Mouse (Mus musculus) forebrain, postnatal 0 days (tissue): ENCODE data around the gene Ldhb. TPM values are rescaled to one million over a fixed set of nuclear protein-coding genes. Genes with fewer than 3 reads are reported as not detected.

Source experiments
- ATAC-seq: fragments of 200-750 bp; cut with Nextera tagmentation; 2 replicates; pipeline ENCODE4 v1.8.0; 2017; ENCODE audit warnings: mild to moderate bottlenecking, moderate library complexity
- DNase-seq: peaks from one replicate; pipeline ENCODE4 v3.0.0-alpha.2; 2015
- H3K27ac ChIP-seq: fragments of 300-500 bp; sonication (generic); 2 replicates; pipeline ENCODE4 v1.5.1; 2014; ENCODE audit warnings: low read depth, mild to moderate bottlenecking, antibody characterized with exemption, low read length, moderate library complexity, mixed read lengths
- H3K27me3 ChIP-seq: fragments of 300-500 bp; sonication (generic); 2 replicates; pipeline ENCODE4 v1.6.1; 2014; ENCODE audit warnings: mild to moderate bottlenecking, low read length, mixed read lengths; ENCODE audit not compliant: insufficient read depth
- H3K36me3 ChIP-seq: fragments of 300-500 bp; sonication (generic); 2 replicates; pipeline ENCODE4 v1.6.1; 2014; ENCODE audit warnings: mild to moderate bottlenecking, moderate library complexity; ENCODE audit not compliant: insufficient read depth
- H3K4me1 ChIP-seq: fragments of 300-500 bp; sonication (generic); 2 replicates; pipeline ENCODE4 v1.6.1; 2014; ENCODE audit warnings: antibody characterized with exemption; ENCODE audit not compliant: insufficient read depth
- H3K4me2 ChIP-seq: fragments of 300-500 bp; sonication (generic); 2 replicates; pipeline ENCODE4 v1.6.1; 2014; ENCODE audit warnings: low read depth, mild to moderate bottlenecking, moderate library complexity
- H3K4me3 ChIP-seq: fragments of 300-500 bp; sonication (generic); 2 replicates; pipeline ENCODE4 v1.5.1; 2014; ENCODE audit warnings: low read depth, low read length, mixed read lengths
- H3K9ac ChIP-seq: fragments of 300-500 bp; sonication (generic); 2 replicates; pipeline ENCODE4 v1.6.1; 2014; ENCODE audit warnings: mild to moderate bottlenecking
- H3K9me3 ChIP-seq: fragments of 300-500 bp; sonication (generic); 2 replicates; pipeline ENCODE4 v1.6.1; 2016; ENCODE audit warnings: low read length
- CTCF ChIP-seq: sonication (generic); IDR thresholded peaks from 2 replicates; pipeline ENCODE4 v1.5.1; 2016; ENCODE audit warnings: antibody characterized with exemption, control low read depth, low read depth
- WGBS: fragments of 180-500 bp; shearing (Covaris S2); extraction: QIAGEN DNeasy Blood & Tissue Kit; methylation state at CpG from one replicate; pipeline ENCODE4 v1.1.7; 2014; 5-methylcytosine and 5-hydroxymethylcytosine counted together
- polyA plus RNA-seq: library from polyadenylated mRNA; unstranded; fragments of >200 nt; fragmentation: Nextera tagmentation; extraction: Ambion mirVana; gene quantifications from 2 replicates; pipeline ENCODE4 v1.2.1, GENCODE M21; 2015
- total RNA-seq: library from RNA; depleted of rRNA; stranded (reverse); fragments of >200 nt; gene quantifications from 2 replicates; pipeline ENCODE4 v1.2.3, GENCODE M21; 2014

Gene Ldhb
- total and polyA plus RNA-seq, 2 experiments from 2014 or later, result 158 to 426 TPM

DNA sequence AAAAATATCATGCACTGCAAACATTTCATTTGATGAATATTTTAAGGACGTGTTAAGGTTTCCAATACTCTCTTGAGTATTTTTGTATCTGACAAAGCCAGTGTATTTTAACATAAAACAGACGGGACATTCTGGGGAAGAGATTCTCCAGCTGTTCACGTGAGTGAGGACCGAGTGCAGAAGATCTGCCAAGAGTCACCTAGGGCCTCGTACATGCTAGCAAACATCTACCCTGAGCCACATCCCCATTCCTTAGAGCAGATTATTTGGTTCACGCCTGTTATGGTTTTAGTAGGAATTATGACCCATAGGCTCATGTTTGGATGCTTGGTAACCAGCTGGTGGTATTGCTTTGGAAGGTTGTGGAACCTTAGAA is 35.0 kb upstream of the Ldhb start:
- Histone ChIP-seq H3K27ac (no peak overlapping the region), H3K4me1 (no peaks in the 10 kb centered on the region), H3K9me3 (no peaks in the 10 kb centered on the region), H3K9ac (no peak overlapping the region), H3K4me3 (no peak overlapping the region), H3K27me3 (no peaks in the 10 kb centered on the region), H3K4me2 (no peak overlapping the region), H3K36me3 (no peaks in the 10 kb centered on the region)
- no peak for DNase-seq
- WGBS, result 86% methylated on average over 6 of the region's 6 CpGs
- no peak for TF ChIP-seq CTCF
- ATAC-seq, result no peak

DNA sequence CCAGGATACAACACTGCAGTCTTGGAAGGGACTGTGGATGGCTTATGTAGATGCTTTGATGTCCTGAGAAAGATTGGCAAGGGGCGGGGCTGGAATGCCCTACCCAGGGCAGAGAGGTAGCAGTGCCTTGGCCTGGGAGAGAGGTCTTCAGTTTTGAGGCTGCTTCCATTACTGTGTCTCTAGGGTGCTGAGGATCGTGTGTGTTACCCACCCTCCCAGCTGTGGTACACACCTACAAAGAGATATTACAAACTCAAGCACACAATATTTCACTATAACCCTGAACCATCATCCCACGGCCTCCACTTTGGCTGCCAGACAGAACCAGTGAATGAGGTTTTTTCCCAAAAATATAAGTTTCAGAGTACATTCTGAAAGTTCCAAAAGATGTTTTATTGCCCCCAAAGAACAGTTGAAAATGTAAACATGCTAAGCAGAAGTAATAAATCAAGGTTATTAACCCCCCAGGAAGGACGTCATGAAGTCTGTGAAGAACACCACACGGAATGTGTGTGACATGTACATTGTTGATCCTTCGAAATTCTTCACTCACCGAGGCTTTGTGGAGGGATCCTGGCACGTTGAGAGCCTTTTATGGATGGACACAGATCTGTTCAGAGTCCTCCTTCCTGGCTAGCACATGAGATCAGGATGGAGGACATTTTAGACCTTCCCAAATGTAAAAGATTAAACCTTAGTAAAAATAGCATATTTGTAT is 34.5 kb upstream of the Ldhb start:
- ATAC-seq (no peak), DNase-seq (no peak)
- Histone ChIP-seq H3K9me3 (no peaks in the 10 kb centered on the region), H3K4me2 (no peak overlapping the region), H3K4me1 (no peaks in the 10 kb centered on the region), H3K4me3 (no peak overlapping the region), H3K27ac (no peak overlapping the region), H3K36me3 (no peaks in the 10 kb centered on the region), H3K27me3 (no peaks in the 10 kb centered on the region), H3K9ac (no peak overlapping the region)
- 89% methylated on average over 8 of the region's 8 CpGs for WGBS
- TF ChIP-seq CTCF, result no peak

GRCm38 (mm10) chr6:142540561-142541160 is 32.9 kb upstream of the Ldhb start:
- 89% methylated on average over 10 of the region's 10 CpGs for WGBS
- H3K4me3 ChIP-seq, result no peak overlapping the region
- no peak overlapping the region for H3K4me2 ChIP-seq

GRCm38 (mm10) chr6:142540131-142540530 is 32.4 kb upstream of the Ldhb start:
- no peaks in the 10 kb centered on the region for H3K27me3 ChIP-seq
- no peaks in the 10 kb centered on the region for H3K9me3 ChIP-seq
- WGBS, result 92% methylated on average over 5 of the region's 5 CpGs
- no peak overlapping the region for H3K9ac ChIP-seq
- DNase-seq (no peak), ATAC-seq (no peak)
- no peaks in the 10 kb centered on the region for H3K4me1 ChIP-seq
- H3K4me3 ChIP-seq, result no peak overlapping the region
- no peaks in the 10 kb centered on the region for H3K36me3 ChIP-seq
- no peak for TF ChIP-seq CTCF
- no peak overlapping the region for H3K27ac ChIP-seq
- H3K4me2 ChIP-seq, result no peak overlapping the region

More at GRCm38 (mm10) chr6:142540561-142541160, 32.9 kb upstream of the Ldhb start:
- Histone ChIP-seq H3K9me3 (no peaks in the 10 kb centered on the region), H3K27ac (no peak overlapping the region), H3K4me1 (no peaks in the 10 kb centered on the region), H3K9ac (no peak overlapping the region), H3K36me3 (no peaks in the 10 kb centered on the region), H3K27me3 (no peaks in the 10 kb centered on the region)
- no peak for TF ChIP-seq CTCF
- DNase-seq (no peak), ATAC-seq (no peak)

DNA sequence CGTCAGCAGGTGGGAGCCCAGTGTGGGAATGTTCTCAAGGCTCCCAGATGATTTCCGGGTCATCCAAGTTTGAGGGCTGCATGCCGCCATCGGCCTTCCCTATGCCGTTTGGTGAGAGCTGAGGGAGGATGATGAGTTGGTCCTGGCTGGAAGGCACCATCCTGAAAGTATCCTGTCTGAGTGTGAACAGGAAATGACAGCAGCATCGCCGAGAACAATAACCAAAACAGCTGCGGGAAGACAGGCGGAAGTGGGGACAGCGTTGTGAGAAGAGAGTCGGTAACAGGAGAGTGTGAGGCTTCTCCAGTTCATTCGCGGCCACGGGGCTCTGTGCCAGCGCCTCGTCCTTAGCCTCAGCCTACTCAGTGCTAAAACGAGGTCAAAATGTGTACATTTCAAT is 30.7 kb upstream of the Ldhb start:
- WGBS, result 78% methylated on average over 17 of the region's 17 CpGs
- no peaks in the 10 kb centered on the region for H3K27me3 ChIP-seq
- DNase-seq (no peak), ATAC-seq (no peak)
- no peak overlapping the region for H3K4me2 ChIP-seq
- H3K27ac ChIP-seq, result no peak overlapping the region
- no peak overlapping the region for H3K9ac ChIP-seq
- no peaks in the 10 kb centered on the region for H3K4me1 ChIP-seq
- H3K9me3 ChIP-seq, result no peaks in the 10 kb centered on the region
- H3K4me3 ChIP-seq, result no peak overlapping the region
- TF ChIP-seq CTCF, result no peak
- H3K36me3 ChIP-seq, result no peaks in the 10 kb centered on the region

DNA sequence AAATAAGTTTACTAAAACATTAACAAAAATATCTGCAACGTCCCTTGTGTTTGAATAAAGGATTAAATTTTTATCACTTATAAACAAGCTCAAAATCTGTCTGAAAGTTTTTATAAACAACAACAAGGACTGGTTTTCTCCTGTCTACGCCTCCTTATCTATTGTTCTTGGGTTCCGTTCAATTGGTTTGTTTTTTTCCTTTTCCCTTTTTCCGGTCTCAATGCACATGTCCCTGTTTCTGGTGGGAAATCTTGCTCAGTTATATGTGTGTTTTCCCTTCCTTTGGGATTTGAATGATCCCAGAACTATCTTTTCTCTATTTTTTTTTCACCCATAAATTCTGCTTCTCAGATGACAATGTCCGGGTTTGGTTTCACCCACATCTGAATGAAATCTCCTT is 25.7 kb upstream of the Ldhb start:
- H3K27ac ChIP-seq, result no peak overlapping the region
- no peak overlapping the region for H3K4me2 ChIP-seq
- H3K4me1 ChIP-seq, result no peaks in the 10 kb centered on the region
- H3K9ac ChIP-seq, result no peak overlapping the region
- H3K36me3 ChIP-seq, result no peaks in the 10 kb centered on the region
- no peaks in the 10 kb centered on the region for H3K9me3 ChIP-seq
- H3K4me3 ChIP-seq, result no peak overlapping the region
- H3K27me3 ChIP-seq, result no peaks in the 10 kb centered on the region
- ATAC-seq (no peak), DNase-seq (no peak)
- TF ChIP-seq CTCF, result no peak
- WGBS, result 91% methylated on average over 5 of the region's 5 CpGs

DNA sequence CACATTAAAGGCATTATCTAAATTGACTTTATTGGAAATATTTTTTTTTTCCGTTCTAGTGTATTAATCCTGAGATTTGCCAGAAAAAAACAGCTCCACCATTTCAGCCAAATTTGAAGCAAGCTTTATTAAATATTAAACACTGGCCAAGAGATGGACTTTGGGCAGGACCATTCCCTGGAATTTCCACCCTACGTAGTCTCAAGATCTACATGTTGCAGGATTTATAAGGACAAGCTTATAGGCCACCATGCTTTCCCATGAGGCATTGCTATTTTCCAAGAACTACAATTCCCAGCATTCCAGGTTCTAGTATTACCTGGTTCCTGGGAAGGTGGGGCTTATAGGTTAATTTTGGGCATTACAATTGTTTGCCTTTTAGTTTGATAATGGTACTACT is 24.9 kb upstream of the Ldhb start:
- no peak for TF ChIP-seq CTCF
- Histone ChIP-seq H3K9ac (no peak overlapping the region), H3K4me3 (no peak overlapping the region), H3K9me3 (no peaks in the 10 kb centered on the region), H3K4me1 (no peaks in the 10 kb centered on the region), H3K27ac (no peak overlapping the region), H3K4me2 (no peak overlapping the region), H3K27me3 (no peaks in the 10 kb centered on the region), H3K36me3 (no peaks in the 10 kb centered on the region)
- ATAC-seq (no peak), DNase-seq (no peak)
- 95% methylated on average over 2 of the region's 2 CpGs for WGBS
